Mouse (Mus musculus): ENCODE data around the gene Fez2.

Fez2 gene

GRCm38 (mm10) chr17:78408386-78408785 lies 9.6 kb downstream of the Fez2 start:
- no peak for DNase-seq (ENCODE audit: low spot score in 2 of 2)

DNA sequence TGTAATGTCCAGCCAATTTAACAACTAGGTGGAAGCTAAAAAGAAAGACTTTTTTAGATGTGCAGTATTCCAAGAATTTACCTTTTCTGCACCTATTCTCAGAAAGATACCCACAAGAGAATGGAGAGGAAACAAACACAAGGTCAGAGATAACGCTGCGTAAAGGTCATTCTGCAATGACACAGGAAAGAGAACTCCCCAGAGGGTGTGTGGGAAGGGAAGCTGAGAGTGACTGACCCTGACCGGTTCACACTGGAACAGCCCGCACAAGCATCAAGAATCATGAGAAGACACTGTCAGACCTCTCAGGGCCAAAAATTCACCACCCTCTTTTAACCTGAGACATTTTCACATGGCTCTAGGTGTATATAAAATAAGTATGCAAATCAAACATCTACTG lies 10.4 kb downstream of the Fez2 start:
- DNase-seq (ENCODE audit: low spot score in 2 of 2) = no peak

DNA sequence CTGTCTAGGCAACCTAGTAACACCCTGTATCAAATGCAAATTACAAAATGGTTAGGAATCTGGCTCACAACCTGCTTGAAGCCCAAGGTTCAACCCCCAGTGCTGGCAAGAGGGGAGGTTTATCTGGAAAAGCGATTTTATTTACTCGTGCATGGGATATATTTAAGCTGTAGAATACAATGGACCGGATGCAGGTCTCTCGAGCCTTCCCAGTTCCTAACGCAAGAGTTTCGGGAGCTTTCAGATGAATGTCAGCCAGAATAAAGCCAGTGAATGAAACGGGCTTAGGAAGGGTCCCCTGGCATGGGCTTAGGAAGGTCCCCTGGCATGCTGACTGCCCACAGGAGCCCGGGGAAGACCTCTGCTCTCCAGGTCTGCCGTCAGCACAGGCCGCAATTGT lies 11.1 kb downstream of the Fez2 start:
- no peak for DNase-seq (ENCODE audit: low spot score in 2 of 2)

DNA sequence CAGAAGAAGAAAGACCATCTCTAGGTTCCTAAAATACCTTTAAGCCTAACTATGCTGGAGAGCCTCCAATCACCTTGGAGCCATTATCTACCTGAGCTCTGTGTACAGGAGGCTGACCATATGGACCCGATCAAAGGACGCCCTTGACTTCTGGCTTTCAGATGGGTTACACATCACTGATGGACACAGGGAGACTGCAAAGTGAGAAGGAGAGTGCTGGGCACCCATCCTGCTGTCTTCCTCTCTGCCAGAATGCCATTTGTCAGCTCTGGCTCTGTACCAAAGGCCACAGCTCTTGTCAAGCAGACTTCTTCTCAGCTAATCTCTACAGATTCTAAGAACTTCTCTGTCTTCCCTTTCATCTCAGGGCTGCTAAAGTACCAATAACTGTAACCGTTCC lies 12.6 kb downstream of the Fez2 start:
- DNase-seq (ENCODE audit: low spot score in 2 of 2) = peak in 1 of 2 experiments; percentile 38

DNA sequence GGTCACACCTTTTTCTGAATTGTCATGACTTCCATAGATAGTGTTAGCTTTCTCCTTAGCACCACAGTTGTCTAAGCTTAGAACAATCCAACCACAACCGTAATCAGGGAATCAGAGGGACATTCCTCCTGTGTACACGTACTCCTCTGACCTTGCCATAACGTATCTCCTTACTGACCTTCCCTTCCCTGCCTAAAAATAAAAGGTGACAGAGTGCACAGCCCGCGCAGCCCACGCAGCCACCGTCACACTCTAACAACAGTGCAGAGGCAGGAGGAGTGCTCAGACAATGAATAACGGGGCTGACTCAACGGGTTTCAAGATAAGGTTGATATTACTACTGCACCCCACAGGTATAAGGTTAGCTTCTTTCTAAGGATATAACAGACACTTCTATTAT lies 14.1 kb downstream of the Fez2 start:
- DNase-seq (ENCODE audit: low spot score in 2 of 2) = no peak

DNA sequence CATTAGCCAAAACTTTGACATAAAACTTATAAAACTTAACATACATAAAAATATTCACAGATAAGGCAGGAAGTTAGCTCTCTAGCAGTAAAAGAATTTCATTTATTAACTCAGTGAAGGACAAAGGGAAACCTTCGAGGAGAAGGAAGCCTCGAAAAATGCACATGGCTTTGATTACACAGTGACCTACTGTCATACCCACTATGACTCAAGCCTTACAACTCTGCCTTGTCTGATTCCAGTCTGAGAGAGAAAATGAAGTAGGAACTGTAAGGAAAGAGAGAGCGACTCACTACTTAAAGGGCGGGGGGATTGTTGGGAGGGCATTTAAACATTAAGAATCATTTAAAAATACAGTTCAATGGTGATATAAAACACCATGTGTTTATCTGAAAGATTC lies 14.7 kb downstream of the Fez2 start:
- DNase-seq (ENCODE audit: low spot score in 2 of 2) = no peak

DNA sequence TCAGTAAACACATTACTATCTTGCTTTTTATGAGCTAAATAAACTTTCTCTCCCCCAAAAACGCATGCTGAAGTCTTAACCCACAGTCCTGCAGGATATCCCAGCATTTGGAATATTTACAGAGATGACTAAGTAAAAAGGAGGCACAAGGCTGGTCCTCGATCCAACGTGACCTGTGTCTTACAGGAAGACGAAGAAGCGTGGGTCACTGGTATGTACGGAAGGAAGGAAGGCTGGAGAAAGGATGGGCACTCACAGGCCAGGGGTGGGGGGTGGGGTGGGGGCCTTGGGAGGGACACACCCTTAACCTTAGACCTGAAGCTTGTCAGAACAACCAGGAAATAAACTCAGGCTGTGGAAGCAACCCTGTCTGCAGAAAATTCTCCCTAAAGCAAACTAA lies 15.8 kb downstream of the Fez2 start:
- no peak for DNase-seq (ENCODE audit: low spot score in 2 of 2)

DNA sequence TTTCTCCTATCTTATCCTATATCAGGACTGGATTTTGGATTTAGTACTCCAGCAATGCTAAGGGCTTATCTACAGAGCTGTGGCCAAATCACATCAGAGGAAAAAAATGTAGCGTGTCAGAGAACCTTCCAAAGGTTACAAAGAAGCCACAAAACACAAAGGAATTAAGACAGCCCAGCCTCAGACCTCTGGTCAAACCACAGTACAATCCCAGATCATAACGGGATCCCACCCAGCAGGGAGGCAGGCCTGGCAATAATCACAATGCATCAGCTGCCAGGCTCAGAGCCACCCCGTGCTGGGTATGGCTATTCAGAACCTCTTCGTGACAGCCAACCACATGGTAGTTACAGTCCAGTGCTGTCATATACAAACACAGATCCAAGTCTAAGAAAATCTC lies 16.2 kb downstream of the Fez2 start:
- DNase-seq (ENCODE audit: low spot score in 2 of 2) = peak in 1 of 2 experiments; percentile 29

DNA sequence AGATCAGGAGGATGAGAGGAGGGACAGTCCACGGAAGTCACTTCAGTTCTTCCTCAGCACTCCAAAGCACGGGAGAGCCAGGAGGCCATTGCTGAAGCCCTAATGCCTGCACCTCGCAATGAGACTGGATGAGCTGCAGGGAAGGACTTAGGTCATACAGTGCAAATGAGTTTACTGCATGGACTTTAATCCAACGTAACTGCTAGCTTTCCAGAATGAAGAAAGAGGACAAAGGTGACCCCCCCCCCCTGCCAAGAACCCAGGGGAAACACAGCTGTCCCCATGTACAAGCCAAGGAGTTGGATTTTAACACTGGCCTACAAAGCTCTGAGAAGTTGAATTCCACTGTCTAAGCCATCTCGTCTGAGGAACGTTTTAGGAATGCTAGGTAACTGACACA lies 16.6 kb downstream of the Fez2 start:
- no peak for DNase-seq (ENCODE audit: low spot score in 2 of 2)

GRCm38 (mm10) chr17:78400130-78400840 lies 17.7 kb downstream of the Fez2 start:
- DNase-seq (ENCODE audit: low spot score in 2 of 2) = no peak

GRCm38 (mm10) chr17:78392401-78393087 lies 25.4 kb downstream of the Fez2 start:
- DNase-seq (ENCODE audit: low spot score in 2 of 2) = no peak

- DNase-seq (ENCODE audit: low spot score in 2 of 2) = no peak
Measured at GRCm38 (mm10) chr17:78389573-78389972, 28.4 kb downstream of the Fez2 start.

DNA sequence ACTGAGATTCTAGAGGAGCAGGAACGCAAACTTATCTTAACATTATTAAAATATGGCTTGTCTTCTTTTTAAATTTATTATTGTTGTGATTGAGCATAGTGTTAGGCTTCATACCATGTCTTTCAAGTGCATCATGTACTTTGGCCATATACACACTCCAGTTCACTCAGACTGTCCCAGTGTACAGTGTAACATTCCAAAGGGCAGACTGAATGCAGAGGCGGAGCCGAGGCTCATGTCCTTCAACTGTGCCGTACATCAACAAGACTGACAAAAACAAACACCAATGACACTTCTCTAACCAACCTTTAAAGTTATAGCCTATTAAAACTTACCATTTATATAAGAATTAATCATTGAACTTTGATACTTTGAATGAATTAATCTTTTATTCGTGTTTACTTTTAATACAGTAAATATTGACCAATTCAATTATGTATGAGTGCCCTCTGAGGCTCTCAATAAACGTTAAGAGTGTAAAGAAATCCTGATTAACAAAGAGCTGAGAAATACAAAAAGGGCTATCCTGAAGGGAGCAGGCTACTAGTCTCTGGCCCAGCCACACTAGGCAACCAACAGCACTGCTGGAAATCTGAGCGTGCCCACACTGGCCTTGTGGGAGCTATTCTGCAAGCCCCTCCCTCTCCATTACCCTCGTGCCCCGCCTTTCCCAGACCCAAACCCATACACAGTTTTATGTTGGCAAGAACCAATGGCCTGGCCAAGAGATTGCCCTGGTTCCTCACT lies 29.7 kb downstream of the Fez2 start:
- no peak for DNase-seq (ENCODE audit: low spot score in 2 of 2)

GRCm38 (mm10) chr17:78387665-78388064 lies 30.3 kb downstream of the Fez2 start:
- DNase-seq (ENCODE audit: low spot score in 2 of 2) = no peak

GRCm38 (mm10) chr17:78382321-78382720 lies 35.6 kb downstream of the Fez2 start:
- no peak for DNase-seq (ENCODE audit: low spot score in 2 of 2)

DNA sequence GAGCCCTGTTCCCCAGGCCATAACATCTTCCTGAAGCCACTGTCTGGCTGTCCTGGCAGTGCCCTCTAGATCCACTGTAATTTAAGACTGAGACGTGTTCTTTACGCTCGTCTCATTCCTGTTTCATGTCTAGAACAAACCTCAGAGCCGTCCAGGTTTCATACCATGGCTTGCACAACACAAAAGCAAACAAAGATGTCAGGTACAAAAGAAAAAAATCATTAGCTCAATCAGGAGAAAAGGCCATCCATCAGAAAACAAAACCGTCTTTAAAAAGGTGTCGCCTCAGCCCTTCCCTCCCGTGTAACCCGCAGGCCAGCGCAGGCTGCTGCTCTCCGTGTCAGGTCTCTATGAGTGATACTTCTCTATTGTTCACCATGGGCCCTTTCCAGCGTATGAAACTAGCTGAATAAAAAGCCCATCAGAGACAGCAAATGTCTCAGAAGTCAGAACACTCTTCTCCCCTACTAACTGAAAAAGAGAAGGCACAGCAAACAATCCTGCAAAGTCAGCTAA lies 38.2 kb downstream of the Fez2 start:
- no peak for DNase-seq (ENCODE audit: low spot score in 2 of 2)

- DNase-seq (ENCODE audit: low spot score in 2 of 2) = no peak
Measured at GRCm38 (mm10) chr17:78379079-78379729, 38.7 kb downstream of the Fez2 start.

GRCm38 (mm10) chr17:78376587-78376986 lies 41.4 kb downstream of the Fez2 start:
- no peak for DNase-seq (ENCODE audit: low spot score in 2 of 2)

GRCm38 (mm10) chr17:78374756-78375155 lies 43.2 kb downstream of the Fez2 start:
- no peak for DNase-seq (ENCODE audit: low spot score in 2 of 2)

DNA sequence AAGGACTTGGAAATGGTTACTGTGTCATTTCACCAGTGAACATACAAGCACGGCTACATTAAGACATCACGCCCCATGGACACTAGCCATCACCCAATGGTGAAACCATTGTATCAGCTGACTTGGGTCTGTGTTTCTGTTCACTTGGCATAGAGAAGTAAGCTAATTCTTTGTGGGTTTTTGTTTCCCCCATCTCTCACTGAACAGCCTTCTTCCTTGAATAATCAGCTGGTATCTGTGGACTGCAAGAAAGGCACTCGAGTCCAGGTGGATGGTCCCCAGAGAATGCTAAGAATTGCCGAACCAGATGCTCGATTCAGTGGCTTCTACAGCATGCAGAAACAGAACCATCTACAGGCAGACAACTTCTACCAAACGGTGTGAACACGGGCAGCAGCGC lies 44.1 kb downstream of the Fez2 start:
- no peak for DNase-seq (ENCODE audit: low spot score in 2 of 2)

DNA sequence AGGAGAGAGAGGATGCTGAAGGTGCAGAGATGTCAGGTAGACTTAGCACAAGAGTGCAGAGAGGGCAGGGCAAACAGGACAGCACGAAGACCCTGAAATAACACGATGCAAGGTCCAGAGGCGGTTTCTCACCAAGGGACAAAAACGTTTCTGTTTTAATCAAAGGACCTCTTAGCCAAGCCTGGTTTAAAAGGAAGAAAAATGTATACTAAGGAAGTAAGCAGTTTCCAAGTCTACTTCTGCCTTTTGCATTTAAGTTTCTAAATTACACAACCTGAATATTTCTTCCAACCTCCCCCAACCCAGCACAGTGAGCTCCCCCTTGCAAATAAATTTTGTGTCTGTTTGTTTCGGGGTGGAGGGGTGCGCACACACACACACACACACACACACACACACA lies 44.8 kb downstream of the Fez2 start:
- DNase-seq (ENCODE audit: low spot score in 2 of 2) = no peak

- DNase-seq (ENCODE audit: low spot score in 2 of 2) = no peak
Measured at GRCm38 (mm10) chr17:78370445-78370844, 47.5 kb downstream of the Fez2 start.

All from cerebellum, postnatal 4 days (tissue).